Mouse (Mus musculus): ENCODE measurements around the gene Trim62.

Trim62 gene

DNA sequence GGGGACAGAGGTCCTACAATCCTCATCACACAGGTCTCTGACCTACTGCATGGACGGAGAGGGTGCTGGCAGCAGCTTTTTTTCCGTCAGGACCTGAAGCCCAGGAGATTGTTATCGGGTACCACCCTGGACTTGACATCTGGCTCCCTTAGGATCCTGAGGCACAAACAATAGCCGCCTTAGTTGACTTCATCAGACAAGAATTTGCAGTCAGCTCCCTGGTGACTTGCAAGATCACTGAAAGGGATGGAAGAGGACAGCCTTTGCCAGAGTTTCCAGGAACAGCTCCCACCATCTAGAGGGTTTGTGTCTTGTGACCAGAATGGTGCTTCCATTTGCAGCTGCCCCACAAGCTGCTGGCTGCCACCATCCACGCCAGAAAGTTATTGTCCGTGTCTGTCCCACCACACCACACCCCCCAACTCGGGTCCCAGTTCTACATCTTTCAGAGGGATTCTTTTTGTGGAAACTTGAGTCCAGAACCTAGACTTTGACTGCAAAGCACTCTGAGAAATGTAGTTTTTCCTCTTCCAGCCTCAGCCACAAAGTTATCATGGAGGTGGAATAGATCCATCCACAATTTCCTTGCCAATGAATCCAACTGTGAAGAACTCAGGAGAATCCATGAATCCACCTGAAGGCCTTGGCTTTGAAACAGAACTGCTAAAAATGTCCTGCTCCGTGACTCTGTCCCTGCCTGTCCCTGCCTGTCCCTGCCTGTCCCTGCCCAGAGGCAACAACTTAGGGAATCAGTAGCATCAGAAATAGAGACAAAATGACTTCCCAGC, 27.1 kb downstream of the Trim62 start:
- DNase-seq = no peak

DNA sequence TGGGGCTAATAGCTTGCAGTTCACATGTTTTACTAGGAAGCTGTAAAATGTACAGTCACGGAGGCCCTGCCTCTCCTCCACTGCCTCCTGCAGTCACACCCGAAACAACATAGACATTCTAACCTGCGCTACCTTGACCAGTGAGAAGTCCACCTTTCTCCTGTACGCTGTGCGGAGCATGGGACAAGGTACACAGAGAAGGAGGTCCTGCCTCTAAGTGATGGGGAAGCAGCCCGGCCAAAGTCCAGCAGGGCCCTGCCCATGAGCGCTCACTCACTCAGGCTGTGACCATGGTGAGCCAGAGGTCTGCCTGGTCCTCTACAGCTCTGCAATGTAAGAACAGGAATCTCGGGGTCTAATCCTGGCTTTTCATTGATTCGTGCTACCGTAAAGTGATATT, 28.7 kb downstream of the Trim62 start:
- no peak for DNase-seq

DNA sequence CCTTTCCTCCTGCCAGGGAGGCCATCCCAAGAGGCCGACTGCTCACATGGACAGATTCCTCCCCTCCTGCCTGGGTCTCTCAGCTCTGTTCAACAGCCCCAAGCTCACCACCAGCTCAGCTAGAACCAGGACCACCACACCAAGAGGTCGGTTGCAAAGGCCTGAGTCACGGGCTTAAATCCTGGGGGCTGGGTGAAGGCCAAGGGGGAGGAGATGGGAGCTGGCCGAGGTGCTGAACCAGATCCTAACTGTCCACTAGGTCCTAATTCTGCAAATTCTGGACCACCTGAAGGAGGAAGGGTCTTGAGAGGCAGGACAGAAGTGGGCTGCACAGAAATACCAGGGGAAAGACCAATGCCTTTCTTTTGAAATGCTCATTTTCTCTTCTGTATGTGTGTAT, 30.4 kb downstream of the Trim62 start:
- peak; percentile 31 for DNase-seq

DNA sequence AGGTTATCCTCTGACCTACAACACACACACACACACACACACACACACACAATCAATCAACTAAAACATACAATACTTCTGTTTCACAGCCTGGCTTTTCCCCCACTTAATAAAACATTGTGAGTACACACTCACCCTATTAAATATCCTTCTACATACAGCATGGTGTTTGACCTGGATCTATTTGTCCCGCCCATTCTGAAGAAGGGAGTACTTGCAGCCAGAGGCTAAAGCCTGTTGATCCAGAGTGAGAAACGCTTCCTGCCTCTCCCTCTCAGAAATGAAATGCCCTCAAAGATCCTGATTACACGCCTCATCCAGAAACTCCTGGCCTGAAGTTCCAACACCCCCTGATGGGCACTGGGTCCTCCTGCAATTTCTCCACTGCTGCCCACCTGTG, 33.7 kb downstream of the Trim62 start:
- DNase-seq = no peak

DNA sequence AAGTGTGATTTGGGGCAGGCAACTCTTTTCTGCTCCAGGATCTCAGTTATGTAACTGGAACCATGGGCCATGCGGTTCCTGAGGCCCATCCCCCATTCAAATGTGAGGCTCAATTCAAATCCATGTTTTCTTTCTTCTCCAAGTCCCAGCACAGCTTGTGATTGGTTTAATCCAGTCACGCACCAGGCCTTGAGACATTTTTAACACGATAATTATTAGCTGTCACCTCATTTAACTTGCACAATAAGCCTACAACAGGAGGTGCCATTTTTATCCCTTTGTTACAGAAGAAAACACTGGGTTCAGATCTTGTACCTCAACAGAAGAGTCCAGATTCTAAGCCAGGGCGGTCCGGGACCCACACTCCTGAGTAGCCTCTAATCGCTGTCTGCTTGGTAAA, 34.4 kb downstream of the Trim62 start:
- no peak for DNase-seq

DNA sequence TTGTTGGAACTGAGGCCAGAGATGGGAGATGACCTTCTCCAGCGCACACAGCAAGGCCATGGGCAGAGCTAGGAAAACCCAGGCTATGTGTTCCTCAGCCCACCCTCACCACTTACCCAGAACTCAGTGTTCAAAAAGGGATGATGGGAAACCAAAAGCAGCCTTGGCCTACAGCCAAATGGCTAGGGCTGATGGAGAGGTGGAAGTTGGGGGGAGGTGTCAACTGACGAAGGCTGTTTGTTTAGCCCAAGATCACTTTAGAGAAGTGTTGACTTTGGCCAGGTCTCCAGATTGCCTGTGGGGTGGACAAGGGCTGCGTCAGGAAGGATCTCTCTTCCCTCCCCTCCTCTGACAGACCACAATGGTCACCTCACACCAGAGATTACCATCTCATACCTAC, 34.8 kb downstream of the Trim62 start:
- DNase-seq = no peak

DNA sequence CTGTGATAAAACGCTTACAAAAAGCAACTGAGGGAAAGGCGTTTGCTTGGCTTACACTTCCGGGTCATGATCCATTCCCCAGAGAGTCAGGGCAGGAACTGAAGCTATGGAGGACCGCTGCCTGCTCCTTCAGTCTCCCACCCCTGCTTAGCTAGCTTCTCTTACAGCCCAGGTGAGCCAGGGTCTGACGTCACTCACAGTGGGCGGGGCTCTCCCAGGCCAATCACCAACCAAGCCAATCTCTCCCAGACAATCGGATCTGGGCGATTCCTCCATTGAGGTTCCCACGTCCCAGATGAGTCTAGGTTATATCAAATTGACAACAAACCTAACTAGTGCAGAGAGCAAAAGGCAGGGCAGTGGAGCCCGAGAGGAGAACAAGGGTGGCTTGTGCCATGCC, 35.7 kb downstream of the Trim62 start:
- no peak for DNase-seq

DNA sequence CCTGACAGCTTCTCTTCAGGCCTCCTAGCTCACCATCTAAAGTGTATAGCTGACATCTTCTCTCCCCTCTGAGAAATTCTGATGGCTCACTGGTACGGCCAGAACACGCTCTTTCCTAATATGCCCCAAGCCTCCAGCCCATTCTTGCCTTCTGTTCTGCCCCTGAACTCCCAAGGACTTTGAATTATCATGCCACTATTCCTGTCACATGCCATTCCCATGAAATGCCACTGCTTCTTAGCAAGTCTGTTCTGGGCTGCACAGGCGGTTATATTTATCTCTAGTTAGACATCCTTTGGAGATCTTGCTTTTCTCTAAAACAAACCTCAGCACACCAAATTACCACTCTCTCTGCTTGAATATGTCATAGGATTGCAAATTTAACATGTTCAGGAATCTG, 40.2 kb downstream of the Trim62 start:
- DNase-seq = no peak

DNA sequence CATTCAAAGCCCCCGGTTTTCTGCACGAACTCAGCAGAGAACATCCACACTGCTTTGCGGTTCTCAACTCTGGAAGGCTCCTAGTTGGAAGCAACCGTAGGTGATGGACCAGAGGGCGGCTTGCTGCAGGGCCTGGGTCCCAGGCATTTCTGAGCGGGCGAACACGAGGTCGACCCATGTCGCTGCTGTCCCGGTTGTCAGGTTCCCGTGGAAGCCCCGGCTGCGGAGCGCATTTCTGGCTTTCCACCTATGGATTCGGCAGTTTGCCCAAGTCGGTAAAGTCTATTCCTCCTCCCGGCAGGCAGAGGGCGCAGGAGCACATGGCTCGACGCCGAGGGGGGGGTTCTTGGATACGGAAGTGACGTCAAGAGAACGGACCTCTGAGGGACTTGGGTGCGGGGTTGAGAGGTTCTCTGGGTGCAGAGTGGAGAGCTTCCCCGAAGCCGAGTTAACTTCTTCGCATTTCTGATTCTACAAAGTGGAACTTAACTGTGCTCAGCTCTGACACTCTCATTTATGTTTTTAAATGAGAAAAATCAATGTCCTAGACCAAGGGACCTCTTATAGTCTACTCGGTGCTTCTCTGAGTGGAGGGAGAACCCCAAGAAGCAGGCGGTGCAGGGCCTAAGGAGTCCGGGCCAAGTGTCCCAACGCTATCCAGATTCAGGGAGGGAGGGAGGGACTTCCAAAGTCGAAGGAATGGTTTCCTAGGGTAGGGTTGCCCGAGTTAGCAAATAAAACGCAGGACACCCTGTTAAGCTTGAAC, 41.6 kb downstream of the Trim62 start:
- DNase-seq = peak; percentile 85

DNA sequence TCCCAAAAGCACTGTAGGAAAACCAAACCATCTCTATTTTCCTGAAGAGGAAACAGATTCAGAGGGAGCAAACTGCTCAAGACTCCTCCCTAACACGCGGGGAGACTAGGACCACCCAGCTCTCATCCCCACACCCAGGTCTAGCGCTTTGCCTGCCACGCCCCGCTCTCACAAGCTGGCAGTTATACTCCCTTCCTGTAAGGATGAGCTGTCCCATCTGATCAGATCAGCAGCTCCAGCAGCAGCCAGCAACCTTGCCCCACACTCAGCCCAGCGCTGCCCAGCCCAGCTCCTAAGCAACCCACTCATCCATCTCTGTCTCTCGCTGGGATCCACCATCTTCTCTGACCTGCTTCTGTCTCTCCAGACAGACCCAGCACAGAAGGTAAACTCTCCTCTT, 49.4 kb downstream of the Trim62 start:
- DNase-seq = no peak

DNA sequence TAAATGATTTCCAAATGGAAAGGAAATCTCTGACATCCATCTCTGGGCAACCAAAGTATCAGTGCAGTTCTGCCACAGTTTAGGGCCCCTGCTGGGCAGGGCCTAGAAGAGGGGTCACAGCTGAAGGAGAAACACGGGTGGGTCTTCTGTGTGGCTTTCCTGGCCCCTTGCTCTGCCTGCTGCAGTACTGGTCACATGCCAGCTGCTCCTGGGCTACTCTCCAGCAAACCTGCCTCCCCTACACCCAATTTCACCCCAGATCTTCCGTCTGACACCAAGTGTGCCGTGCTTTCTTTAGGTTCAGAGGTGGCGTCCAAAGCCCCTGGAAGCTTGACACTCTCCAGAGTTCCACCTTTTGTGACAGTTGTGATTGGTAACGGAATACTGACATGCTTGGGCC, 52.2 kb downstream of the Trim62 start:
- DNase-seq = no peak

DNA sequence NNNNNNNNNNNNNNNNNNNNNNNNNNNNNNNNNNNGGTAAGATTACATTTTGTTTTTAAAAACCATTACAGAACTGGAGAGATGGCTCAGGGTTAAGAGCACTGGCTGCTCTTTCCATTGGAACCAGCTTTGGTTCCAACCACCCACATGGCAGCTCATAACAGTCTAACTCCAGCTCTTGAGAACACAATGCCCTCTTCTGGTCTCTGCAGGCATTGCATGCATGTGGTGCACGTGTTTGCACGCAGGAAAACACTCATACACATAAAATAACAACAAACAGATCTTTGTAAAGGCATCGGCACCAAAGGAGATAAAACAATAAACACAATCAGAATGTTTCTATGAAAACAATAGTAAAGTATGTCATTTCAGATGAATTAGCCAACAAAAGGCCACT, 59.0 kb downstream of the Trim62 start:
- DNase-seq = peak; percentile 22

DNA sequence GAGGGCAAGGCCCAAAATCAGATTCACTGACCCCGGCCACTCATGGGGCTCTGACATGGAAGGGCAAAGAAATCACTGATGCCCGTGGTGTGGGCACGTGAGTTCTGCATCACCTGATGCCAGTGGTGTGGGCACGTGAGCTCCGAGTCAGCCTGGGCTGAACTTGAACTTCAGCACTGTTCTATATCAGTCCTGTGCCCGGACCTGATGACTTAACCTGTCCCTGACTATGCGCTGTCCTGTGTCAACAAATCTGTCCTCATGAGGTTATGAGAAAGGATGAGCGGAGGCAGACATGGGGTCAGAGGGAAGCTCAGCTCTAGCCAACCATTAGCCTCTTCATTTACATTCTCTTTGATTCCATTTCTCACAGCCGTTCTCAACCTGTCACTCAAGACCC, 63.4 kb downstream of the Trim62 start:
- no peak for DNase-seq

DNA sequence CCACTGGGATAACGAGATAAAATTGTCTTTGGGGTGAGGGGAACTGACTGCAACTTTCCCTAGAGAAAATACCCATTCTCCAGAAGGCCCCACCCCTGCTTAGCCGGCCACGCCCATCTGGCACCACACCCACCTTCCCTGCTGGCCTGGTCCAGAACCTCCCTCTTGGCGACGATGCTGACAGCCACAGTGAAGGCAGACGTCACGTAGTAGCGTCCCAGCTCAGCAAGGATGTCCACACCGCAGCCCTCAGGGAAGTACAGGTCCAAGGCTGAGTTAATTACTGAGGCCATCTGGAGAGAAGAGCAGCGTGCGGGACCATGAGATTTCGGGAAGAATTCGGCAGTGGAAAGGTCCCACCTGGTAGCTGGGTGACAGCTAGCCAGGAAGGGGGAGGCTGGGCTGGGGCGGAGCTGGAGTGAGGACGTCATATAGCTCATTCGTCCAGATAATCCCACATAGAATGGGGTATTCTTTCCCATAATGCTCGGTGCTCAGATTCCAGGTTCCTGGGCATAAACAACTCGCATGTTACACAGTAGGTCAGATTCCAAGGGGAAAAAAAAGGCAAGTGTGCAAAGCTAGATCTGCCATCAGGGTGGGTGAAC, 64.0 kb downstream of the Trim62 start:
- no peak for DNase-seq

DNA sequence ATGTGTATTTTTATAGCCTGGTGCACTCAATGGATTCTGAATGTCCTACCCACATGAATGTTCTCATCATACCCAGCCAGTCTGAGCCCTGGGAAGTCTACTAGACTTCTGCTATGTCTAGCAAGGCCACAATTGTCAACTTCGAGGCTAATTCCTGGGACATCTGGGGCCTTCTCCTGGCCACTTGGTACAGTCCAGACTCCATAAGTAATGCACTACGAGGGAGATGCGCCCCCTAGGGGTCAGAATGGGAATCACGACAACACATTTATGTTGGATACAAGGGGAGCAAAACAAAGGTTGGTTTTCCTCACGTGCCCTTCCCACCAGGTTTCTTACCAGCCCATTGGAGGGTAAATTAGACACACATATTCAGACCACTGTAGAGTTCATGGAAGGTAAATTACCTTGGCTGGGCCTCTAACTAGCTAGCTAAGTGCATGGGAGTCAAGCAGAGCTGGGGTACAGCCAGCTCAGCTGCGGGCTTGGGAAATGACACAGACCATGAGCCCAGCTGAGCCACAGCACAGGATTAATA, 64.8 kb downstream of the Trim62 start:
- DNase-seq = peak; percentile 76

DNA sequence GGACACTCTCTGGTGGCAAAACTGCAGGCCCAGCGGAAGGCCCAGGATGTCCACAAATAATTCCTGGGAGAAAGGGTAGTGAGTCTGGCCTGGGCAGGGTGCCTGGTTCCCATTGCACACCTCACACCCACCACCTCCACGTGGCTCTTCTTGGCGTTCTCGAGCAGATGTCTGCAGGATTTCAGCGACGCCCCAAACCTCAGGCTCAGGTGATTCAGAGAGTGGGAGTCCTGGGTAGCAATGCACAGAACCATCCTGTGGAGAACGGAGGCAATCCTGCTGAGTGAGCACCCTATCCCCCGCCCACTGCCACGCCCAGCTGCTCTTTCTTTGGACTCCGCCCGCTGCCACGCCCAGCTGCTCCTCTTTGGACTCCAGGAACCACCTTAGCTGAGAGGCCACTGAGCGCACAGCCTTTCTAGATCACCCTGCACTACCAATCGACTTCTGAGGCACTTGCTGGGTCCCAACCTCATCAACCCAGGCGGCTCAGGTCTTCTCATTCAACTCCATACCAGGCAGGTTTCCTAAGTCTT, 66.2 kb downstream of the Trim62 start:
- DNase-seq = peak; percentile 19

DNA sequence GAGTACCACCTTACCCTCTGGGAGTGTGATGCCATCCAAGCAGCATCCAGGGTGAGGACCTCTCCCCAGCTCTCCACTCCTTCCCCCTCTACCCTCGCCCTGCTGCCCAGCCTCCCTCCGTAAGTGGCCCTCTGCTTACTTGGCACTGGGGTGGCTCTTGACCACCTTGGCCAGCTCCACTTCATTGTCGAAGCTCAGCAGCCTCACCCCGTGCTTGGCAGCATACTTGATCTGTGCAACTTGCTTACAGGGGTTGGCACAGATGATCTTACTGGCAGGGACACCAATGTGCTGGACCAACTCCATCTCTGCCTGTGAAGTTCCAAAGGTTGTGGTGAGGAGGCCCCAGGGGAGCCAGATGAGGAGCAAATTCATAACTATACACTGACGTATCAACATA, 67.1 kb downstream of the Trim62 start:
- DNase-seq = no peak

DNA sequence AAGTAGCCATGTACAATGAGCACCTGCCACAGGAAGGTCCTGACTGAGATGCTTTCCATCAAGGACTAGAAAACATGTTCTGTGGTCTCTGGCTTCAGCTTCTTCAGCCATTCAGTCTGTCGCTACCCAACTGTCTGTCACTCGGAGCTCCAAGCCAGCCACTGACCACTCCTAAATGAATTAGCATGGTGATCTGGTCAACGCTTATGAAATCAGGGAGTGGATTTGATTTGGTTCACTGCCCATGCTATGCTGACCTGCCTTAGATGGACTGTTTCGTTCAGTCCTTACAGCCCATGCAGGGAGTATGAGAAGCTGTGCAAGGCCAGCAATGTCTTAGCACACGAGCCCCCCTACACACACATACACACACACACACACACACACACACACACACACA, 70.5 kb downstream of the Trim62 start:
- no peak for DNase-seq

DNA sequence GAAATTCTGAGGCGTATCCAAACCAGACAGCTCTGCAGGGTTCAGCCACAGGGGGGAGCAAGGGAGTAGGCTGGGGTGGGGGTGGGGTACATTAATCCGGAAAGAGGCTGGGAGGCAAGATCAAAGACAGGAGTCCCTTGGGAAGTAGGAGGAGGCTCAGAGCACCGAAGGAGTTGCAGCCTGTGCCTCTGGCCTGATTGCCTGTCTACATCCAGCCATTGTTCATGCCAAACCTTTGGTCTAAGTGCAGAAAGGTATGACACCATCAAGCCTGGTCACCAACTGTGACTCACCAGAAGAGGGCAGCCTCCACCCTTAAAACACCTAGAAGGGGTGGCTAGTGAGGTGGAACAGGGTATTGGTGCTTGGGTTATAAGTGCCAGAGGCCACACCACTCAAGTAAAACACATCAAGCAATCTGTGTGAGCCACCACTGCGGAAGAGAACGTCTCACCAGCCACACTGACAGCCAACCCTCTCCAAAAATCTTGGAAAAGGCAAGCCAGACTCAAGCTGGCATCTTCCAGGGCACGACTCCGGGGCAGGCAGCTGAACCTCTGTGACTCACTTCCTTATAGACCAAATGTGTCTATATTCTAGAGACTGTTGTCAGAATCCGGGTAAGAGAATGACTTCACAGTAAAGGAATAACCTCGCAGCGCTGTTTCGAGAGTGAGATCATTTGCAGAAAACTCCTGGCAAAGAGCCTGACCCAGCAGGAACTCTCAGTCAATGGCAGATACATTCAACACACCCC, 74.0 kb downstream of the Trim62 start:
- peak; percentile 64 for DNase-seq

DNA sequence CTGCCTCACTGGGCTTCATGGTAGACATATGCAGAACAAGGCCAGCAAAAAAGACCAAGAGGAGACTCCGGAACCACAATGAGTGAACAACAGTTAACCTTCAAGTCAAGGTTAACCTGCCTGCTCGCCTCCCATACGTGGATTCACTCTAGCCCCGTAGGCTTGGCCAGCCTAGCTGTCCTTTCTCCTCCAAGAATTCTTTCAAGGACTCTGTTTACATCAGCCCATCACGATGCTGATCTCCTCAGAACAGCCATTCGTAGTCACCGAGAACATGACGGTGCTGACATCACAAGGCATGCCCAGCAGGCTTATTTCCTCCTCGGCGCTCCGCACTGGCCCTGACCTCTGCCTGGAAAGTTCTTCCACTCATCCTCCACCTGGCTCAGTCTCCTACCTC, 74.8 kb downstream of the Trim62 start:
- DNase-seq = no peak

DNA sequence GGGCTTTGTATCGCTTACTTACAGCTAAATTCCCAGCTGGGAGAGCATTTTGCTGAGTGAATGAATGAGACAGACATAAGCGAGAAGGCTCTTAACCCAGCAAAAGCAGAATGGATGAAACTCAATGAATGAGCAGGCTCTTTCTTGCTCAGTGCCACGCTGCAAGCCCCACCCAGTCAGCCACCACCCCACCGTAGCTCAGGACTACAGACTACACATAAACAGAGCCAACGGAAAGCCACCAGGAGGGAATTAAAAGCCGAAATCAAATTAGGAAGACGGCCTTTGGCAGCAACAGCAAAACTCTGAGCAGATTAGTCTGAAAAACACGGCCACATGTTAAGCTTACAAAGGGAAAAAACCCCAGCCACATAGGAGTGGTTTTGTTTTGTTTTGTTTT, 75.5 kb downstream of the Trim62 start:
- DNase-seq = no peak

DNA sequence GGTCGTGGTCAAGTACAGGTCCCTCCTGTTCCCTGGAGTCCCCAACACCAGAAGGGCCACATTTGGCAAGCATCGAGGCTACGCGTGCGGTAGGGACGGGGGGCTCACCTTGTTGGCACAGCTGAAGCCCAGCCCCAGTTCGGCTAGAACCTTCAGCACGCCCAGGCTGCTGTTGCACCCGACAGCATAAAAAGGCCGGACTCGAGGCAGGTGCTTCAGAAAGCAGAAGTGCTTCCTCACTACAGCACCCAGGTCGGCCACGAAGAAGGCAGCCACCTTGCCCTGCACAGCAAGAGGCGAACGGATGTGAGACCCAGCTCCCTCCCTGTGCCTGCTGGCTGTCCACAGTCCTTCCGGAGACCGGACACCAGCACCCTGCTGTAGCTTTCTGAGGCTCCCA, 76.3 kb downstream of the Trim62 start:
- DNase-seq = no peak

Measured in thymus, postnatal 4 days (tissue).